In genomic region chr10:117425013-117425412, GRCm38 (mm10) we compare ENCODE assay signal across 32 mouse cellular contexts.
"Had no signal": no experiment of that assay in that cellular context is flagged by ENCODE, and none has a peak within 500 bp of the region (broad histone marks: within the 10 kb centered on the region; RNA-seq: fewer than 3 reads in every experiment).

No protein-coding gene starts in this region.

- H3K4me1 ChIP-seq: heart, embryonic 12.5 days; heart, embryonic 13.5 days; heart, embryonic 15.5 days; intestine, embryonic 15.5 days; kidney, embryonic 15.5 days had no signal

- H3K4me3 ChIP-seq: heart, embryonic 12.5 days; heart, embryonic 13.5 days; heart, embryonic 15.5 days; hindbrain, embryonic 10.5 days; hindbrain, embryonic 12.5 days; hindbrain, embryonic 13.5 days; hindbrain, embryonic 15.5 days; intestine, embryonic 15.5 days; kidney, embryonic 15.5 days; left cerebral cortex, adult 2 months had no signal

- H3K9ac ChIP-seq: heart, embryonic 12.5 days; heart, embryonic 13.5 days; heart, embryonic 15.5 days; hindbrain, embryonic 12.5 days; hindbrain, embryonic 13.5 days; hindbrain, embryonic 14.5 days; hindbrain, embryonic 15.5 days; intestine, embryonic 15.5 days; kidney, embryonic 15.5 days had no signal

- DNase-seq: heart, postnatal 10 days; heart, postnatal 14 days; heart, postnatal 36 days; heart, postnatal 4 days; kidney, adult 11 months; kidney, adult 18-20 months; kidney, adult 2 months; kidney, adult 8-10 months; kidney, adult 9 months; kidney, postnatal 10 days; kidney, postnatal 14 days; kidney, postnatal 25 days; kidney, postnatal 36 days; kidney, postnatal 4 days; layer of hippocampus, adult 9-11 months; layer of hippocampus, postnatal 36 days had no signal

- H3K27ac ChIP-seq: heart, embryonic 13.5 days; heart, embryonic 15.5 days; hindbrain, embryonic 10.5 days; hindbrain, embryonic 12.5 days; hindbrain, embryonic 13.5 days; hindbrain, embryonic 14.5 days; hindbrain, postnatal 0 days; intestine, embryonic 15.5 days; kidney, embryonic 15.5 days; kidney, postnatal 0 days; left cerebral cortex, adult 2 months had no signal

- H3K27me3 ChIP-seq: heart, embryonic 12.5 days; heart, embryonic 15.5 days; hindbrain, embryonic 12.5 days; hindbrain, embryonic 15.5 days; intestine, embryonic 15.5 days; kidney, embryonic 15.5 days had no signal

- H3K36me3 ChIP-seq: heart, embryonic 12.5 days; heart, embryonic 13.5 days; heart, embryonic 15.5 days; hindbrain, embryonic 10.5 days; hindbrain, embryonic 12.5 days; hindbrain, embryonic 13.5 days; hindbrain, embryonic 15.5 days; intestine, embryonic 15.5 days; kidney, embryonic 15.5 days had no signal

- H3K9me3 ChIP-seq: heart, embryonic 13.5 days; heart, embryonic 15.5 days; hindbrain, embryonic 10.5 days; hindbrain, embryonic 12.5 days; hindbrain, embryonic 13.5 days; hindbrain, embryonic 15.5 days; intestine, embryonic 15.5 days; kidney, embryonic 15.5 days had no signal

- H3K4me2 ChIP-seq: heart, embryonic 12.5 days; heart, embryonic 13.5 days; heart, embryonic 15.5 days; hindbrain, embryonic 13.5 days; hindbrain, embryonic 15.5 days; intestine, embryonic 15.5 days; kidney, embryonic 15.5 days had no signal

- ATAC-seq: hindbrain, postnatal 0 days; inflammation-experienced regulatory T-cells, adult 6 months; intestine, embryonic 15.5 days; intestine, embryonic 16.5 days; intestine, postnatal 0 days had no signal
